Mouse (Mus musculus): ENCODE data around the gene Slc9a1. TPM values are rescaled to one million over a fixed set of nuclear protein-coding genes. Genes with fewer than 3 reads are reported as not detected.

Slc9a1 gene
- 10 to 100 TPM; 21.4 to 24.2 TPM for total RNA-seq (2021)

DNA sequence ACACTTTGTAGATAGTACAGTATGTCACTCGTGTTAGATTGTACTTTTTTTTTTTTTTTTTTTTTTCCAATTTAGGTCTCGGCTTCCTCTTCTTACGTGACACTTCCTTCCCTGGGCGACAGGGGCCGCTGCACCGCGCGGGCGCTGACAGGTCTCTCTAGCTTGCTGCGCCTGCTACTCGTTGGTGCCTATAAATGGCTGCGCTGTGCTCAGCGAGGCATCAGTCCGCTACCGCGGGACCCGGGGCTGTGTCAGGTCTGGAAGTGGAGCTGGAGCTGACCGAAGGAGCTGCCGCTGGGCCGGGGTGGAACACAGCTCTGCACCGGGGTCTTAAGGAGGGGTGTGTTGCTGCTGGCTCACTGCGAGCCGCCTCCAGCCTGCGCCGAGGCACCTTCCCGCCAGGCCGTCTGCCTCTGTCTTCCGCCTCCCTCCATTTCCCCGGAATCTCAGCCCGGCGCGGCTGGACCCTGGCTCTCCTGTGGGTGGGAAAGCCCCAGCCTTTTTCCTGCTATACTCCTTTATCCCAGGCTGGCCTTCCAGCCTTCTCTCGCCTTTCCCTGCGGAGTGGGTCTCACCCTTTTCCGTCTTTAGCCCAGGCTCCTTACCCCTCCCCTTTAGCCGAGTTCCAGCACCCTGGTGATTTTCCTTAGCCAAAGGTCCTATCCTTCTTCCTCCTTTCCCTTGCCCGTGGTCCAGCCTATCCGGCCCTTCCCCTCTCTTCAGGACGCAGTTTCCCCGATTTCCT is at the start of gene Slc9a1:
Gene Slc9a1 (plus strand): TSS at position 154 of the 745 bp plus-strand sequence.
- DNase-seq, result peak; percentile 96
- intact Hi-C loops (cut with DNase I), result loop anchor here (2.0 to 5.0 kb wide), 3 partner anchors 21 to 49 kb away; no protein-coding TSS in a partner anchor

- intact Hi-C loops (cut with DNase I), result no loop called here
- no peak for DNase-seq
Observed at GRCm38 (mm10) chr4:133328129-133328528, 41.4 kb upstream of the Slc9a1 start.

DNA sequence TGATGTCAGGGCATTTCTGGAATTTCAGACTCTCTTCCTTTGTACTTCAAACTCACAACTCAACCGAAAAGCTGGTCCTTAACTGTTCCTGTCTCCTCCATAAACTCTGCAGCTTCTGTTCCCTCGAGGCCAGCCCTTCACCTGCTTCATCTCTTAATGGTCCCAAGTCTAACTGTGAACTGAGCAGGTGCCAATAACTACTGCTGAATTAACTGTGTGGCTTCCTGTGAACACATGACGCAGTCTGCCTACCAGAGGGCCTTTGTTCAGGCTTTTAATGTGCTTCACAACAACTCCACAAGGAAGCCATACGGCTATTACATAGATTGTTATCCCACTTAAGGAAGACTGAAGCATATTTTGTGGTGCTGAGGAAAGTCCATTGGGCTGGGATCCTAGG is 39.2 kb upstream of the Slc9a1 start:
- DNase-seq, result no peak
- intact Hi-C loops (cut with DNase I), result no loop called here

- no peak for DNase-seq
- intact Hi-C loops (cut with DNase I), result no loop called here
Observed at GRCm38 (mm10) chr4:133333306-133333705, 36.2 kb upstream of the Slc9a1 start.

DNA sequence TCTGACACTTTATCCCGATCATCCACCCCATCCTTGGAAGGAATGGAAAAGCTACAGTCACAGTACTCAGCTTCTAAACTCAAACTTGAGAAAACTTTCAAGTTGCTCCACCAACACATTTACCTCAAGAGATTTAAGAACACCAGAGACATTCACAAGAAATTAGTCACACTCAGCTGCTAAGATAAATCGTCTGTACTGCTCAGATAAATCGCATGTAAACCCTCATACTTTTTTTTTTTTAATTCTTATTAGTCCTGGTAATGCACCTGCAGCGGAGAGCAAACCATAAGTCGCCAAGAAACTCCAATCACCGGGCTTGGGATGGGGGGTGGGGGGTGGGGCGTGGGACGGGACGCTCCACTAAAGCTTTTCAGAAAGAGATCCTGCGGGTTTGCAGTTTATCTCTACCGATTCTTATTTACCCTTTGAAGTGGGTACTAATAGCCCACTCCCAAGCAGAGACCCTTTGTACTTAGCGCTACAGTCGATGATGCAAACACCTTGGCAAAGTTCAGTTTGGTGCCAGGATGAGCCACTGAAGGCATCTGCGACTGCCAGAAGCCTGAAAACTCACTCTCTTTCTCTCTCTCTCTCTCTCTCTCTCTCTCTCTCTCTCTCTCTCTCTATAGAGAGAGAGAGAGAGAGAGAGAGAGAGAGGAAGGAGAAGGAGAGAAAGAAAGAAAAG is 31.5 kb upstream of the Slc9a1 start:
- intact Hi-C loops (cut with DNase I), result no loop called here
- DNase-seq, result no peak

- no peak for DNase-seq
- intact Hi-C loops (cut with DNase I), result no loop called here
Observed at GRCm38 (mm10) chr4:133338521-133339095, 30.9 kb upstream of the Slc9a1 start.

DNA sequence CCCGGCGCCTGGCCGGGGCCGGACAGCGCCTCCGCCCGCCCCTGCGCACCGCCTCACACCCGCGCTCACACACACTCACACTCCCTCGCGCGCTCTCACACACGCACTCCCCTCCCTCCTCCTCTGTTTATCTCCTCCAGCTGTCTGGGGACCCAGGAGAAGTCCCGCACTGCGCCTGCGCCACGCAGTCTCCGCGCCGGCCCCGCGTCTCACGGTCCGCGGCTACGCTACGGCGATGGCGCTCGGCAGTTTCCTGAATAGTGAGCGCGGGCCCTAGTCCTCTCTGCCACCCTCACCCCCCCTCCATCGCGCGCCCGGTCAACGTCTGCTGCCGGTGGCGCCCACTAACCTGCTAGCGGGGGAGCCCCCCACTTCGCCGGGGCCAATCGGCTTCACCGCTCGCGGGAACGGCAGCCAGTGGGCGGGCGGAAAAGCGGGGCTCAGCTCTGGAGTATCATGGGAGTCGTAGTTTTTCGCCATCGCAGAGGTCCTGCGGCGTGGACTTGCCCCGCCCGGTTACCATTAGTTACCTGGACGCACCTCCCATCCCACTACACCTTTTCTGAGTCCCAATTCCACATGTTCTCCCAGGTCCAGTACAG is 30.3 kb upstream of the Slc9a1 start:
- intact Hi-C loops (cut with DNase I), result no loop called here

GRCm38 (mm10) chr4:133340217-133340616 is 29.3 kb upstream of the Slc9a1 start:
- DNase-seq, result no peak
- intact Hi-C loops (cut with DNase I), result no loop called here

More for the DNA sequence above, 30.3 kb upstream of the Slc9a1 start:
- DNase-seq, result peak; percentile 97 to 98

DNA sequence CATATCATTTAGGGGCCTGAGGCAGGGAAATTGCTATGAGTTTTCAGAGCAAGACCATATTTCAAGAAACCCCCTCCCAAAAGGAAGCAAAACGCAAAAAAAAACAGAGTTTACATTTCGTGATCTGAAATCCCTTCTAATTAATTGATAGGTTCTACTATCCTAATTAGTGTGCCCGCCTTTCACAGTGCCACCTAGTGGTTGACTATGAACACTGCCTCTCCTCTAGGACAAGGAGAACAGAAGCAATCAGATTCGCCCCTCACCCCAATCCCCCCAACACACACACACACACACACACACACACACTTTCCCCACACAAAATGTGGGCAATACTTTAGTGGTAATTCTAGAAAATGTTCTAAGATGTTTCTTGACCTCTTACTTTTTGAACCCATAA is 25.4 kb upstream of the Slc9a1 start:
- intact Hi-C loops (cut with DNase I), result no loop called here
- peak; percentile 32 to 53 for DNase-seq

- no peak for DNase-seq
- intact Hi-C loops (cut with DNase I), result loop anchor here (1.0 kb wide), 1 partner anchor 35 kb away; no protein-coding TSS in a partner anchor
Observed at GRCm38 (mm10) chr4:133345702-133346101, 23.8 kb upstream of the Slc9a1 start.

DNA sequence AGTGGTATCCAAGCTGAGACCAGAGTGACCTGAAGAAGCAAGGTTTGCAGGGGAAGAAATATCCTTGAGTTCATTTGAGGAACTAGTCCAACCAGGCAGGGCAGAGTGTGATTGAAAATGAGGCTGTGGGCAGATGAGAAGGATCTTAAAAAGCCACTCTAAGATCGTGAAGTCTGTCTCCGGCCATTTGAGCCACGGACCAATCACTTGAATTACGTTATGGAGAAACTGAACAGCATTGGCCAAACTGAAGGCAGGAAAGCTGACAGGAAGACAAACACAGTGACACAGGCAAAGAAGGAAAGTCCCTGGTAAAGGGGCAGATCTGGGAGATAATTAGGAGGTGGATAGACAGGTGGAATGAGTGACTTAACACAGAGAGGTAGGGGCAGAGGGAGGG is 22.9 kb upstream of the Slc9a1 start:
- intact Hi-C loops (cut with DNase I), result no loop called here
- DNase-seq, result no peak

DNA sequence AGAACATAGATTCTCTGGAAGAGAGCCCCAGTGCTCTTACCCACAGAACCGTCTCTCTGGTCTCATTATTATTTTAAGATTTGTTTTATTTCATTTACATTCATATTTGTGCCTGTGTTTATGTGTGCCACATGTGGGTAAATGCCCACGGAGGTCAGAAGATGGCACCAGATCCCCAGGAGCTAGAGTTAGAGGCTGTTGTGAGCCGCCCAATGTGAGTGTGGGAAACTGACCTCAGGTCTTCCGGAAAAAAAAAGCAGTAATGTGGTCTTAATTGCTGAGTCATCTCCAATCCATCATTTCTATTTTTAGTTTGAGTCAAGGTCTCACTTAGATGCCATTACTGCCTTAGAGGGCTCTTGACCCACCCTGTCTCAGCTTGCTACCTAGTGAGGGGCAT is 21.9 kb upstream of the Slc9a1 start:
- no peak for DNase-seq

DNA sequence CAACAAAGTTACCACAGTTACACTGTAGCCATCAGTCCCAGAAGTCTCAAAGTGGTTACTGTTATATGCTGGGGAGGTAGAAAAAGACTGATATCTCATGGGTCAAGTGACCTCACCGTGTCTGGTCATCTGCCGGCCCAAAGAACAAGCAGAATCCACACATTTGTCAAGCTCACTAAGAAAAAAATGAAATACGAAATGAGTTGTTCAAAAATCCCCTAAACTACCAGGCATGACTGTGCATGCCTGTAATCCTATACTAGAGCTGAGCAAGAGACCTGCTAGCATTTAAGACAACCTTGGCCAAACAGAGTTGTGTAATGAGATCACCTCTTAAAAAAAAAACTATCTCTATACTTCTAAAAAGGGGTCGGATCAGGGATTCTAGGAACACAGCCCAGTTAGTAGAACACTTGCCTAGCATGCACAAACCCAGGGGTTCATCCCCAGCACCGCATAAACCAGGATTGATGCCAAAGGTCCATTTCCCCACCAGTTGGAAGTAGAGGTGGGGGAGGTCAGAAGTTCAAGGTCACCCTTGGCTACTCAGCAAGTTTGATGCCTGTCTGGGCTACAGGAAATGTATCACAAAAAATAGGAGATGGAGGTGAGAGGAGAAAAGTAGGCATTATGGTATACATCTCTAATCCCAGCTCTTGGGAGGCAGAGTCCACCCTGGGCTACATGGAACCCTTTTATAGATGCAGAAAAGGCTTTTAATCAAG is 21.3 kb upstream of the Slc9a1 start:
- intact Hi-C loops (cut with DNase I), result no loop called here
- DNase-seq, result no peak

More for the DNA sequence above, 21.9 kb upstream of the Slc9a1 start:
- intact Hi-C loops (cut with DNase I), result no loop called here

DNA sequence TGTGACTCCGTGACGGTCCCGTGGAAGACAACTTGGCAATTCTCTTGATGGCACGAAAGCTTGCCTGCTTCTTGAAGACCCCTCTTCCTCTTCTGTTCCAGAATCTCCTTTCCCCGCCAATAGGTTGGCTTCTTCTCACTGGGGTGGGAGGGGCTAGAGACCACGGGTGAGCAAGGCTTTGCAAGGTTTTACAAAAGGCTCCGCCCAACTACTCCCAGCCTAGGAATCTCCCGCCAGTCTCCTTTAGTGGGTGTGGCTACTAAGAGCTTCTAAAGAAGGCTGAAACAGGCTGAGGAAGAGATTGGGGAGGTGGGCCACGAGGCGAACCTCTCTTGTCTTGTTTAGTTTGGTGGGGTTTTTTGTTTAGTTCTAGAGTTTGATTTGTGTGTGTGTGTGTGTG is 16.7 kb upstream of the Slc9a1 start:
- intact Hi-C loops (cut with DNase I), result no loop called here
- DNase-seq, result no peak

DNA sequence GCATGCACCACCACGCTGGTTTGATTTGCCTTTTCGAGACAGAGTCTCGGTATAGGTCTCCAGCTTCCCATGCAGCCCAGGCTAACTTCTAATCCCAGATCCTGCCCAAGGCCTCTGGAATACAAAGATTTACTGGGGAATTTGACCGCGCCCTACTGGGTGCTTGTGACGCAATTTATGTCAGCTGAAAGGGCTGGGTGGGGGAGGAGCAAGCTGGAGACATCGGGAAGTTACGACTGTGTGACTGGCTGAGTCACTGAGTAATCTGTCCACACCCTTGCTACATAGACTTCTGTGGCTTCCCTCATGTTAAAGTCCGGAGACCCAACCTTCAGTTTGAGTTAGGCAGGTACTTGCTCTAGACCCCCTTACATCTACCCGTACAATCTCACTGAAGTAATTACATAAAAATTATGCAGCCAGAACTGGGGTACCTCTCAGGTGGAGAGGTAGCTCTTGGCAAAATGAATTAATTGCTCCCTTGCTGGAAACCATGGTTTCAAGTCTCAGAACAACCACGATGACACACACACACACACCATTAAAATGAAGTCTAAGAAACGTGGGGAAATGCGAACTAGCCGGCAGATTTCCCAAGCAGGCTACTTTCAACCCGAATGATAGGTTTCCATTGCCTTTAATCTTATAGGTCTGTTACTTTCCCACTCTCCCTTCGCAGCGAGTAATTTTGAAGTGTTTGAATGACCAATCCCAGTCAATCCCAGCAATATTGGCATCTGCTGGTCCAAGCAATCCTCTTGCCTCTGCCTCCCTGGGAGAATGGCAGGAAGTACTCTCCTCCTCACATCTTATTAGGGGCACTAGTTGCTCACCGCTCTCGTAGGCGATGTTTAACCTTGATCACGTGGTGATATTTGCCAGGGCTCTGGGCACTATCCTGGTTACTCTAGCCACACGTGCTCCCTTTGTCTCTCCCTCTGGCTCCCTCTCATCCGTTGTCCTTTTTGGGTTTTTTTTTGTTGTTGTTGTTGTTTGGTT is 15.8 kb upstream of the Slc9a1 start, which contains the start of gene Wdtc1:
Gene Wdtc1 (minus strand): TSS at position 115 of the 999 bp plus-strand sequence.
- intact Hi-C loops (cut with DNase I), result no loop called here
- no peak for DNase-seq

DNA sequence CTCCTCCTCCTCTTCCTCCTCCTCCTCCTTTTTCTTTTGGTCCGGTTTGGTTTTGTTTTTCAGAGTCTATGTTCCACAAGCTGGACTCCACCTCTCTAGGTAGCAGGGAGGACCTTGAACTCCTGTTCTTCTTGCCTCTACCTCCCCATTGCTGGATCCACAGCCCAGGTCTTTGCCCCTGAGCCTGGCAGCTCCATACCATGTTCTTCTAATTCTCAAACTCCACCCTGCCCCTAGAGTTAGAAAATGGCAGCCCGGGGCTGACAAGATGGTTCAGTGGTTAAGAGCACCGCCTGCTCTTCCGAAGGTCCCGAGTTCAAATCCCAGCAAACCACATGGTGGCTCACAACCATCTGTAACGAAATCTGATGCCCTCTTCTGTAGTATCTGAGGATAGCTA is 14.9 kb upstream of the Slc9a1 start:
- intact Hi-C loops (cut with DNase I), result no loop called here
- no peak for DNase-seq

DNA sequence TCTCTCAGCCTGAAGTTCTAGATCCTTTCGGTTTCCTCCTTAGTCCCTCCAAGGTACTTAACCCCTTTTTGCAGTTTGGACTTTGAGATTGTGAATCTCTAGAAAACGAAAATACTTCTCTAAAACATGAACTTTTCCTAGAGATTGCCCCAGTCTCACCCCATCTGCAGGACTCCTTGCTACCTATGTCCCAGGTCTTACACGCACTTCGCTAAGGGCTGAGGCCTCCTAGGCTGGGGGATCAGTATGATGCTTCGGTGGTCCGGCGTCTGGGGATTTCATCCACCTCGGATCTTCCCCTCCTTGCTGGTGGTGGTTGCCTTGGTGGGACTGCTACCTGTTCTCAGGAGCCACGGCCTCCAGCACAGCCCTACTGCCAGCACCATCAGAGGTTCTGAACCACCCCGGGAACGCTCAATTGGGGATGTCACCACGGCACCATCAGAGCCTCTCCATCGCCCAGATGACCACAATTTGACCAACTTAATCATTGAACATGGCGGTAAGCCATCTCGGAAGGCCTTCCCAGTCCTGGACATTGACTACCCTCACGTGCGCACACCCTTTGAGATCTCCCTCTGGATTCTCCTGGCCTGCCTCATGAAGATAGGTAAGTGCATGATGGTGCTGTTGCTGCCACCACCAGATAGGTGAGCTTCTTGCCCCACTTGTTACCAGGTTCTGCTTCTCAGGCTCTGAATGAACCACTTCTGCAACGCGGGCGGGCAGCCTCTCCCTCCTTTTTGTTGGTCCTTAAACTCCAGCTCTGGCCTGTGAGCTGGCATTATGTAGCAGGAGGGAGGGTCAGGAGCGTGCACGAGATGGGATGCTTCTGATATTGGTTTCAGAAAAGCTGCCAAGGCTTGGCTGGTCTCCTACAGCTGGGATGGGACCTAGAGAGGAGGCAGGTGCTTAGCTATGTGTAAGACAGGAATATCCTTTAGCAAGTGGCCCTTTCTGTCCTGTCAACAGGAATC is 1.1 kb downstream of the Slc9a1 start:
- no peak for DNase-seq
- intact Hi-C loops (cut with DNase I), result loop anchor here (2.0 to 5.0 kb wide), 2 partner anchors 20 to 37 kb away; no protein-coding TSS in a partner anchor
